Mouse (Mus musculus): ENCODE measurements at regions not wholly inside any gene's neighbourhood (a gene's known extent, or its start where the extent isn't known, plus 50 kb on each side); places are given as distances from the start of the nearest gene placed in this dataset.

DNA sequence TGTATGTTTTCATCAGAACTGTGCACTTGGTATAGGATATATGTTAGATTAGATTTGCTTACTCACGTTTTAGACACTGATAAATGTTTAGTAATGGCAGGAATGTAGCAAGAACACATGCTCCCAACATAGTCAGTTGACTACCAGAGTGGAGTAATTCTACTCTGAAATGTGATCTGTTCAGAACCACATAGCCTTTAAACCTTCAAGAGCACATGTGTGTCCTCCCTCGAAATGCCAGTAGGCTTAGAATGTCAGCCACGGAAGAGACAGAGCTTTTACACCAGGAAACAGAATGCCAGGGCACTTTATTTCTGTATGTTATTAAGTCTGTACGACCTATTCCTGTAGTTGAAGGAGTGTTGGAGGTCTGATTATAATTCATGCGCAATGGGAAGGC, 51.3 kb upstream of the Cd28 start:
- DNase-seq (ENCODE audit: low spot score): no peak

GRCm38 (mm10) chr1:60662301-60662986, 54.2 kb upstream of the Cd28 start:
- DNase-seq (ENCODE audit: low spot score): peak; percentile 21

GRCm38 (mm10) chr1:60661857-60662256, 54.7 kb upstream of the Cd28 start:
- no peak for DNase-seq (ENCODE audit: low spot score)

GRCm38 (mm10) chr1:60659604-60660003, 57.0 kb upstream of the Cd28 start:
- no peak for DNase-seq (ENCODE audit: low spot score)

DNA sequence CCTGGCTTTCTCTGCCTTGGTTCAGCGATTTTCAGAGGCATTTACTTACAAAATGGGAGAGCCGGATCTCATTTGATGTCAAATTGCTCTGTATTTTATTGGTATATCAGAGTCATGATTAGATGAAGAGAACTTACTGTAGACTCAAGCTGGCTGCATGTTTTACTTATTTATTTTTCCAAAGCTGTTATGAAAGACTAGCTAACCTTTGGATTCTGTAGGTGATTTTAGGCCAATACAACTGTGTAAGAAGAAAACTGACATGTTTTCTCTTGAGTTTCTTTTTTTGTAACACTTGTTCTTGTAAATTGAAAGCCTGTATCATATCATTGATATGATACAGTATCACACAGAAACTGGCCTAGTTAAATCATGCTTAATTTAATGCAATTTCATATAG, 57.6 kb upstream of the Cd28 start:
- no peak for DNase-seq (ENCODE audit: low spot score)

DNA sequence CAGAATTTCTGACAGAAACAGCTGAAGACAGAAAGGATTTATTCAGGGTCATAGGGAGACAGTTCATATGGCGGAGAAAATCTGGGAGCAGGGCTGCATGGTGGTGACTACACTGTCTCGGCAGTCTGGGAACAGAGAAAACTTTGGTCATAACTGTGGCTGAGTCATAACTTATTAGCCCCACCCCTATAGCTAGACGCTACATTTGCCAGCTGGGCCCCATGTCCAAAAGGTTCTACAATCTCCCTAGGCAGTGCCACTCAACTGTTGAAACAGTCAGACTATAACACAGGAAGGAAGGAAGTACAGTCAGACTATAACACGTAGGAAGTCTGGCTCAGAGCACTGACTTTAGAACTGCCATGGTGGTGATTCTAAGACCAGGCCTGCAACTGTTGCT, 58.2 kb upstream of the Cd28 start:
- no peak for DNase-seq (ENCODE audit: low spot score)

- DNase-seq (ENCODE audit: low spot score): no peak
Measured at GRCm38 (mm10) chr1:60657511-60657910, 59.1 kb upstream of the Cd28 start.

GRCm38 (mm10) chr1:60656976-60657375, 59.6 kb upstream of the Cd28 start:
- DNase-seq (ENCODE audit: low spot score): no peak

- no peak for DNase-seq (ENCODE audit: low spot score)
Measured at GRCm38 (mm10) chr1:60655691-60656595, 60.7 kb upstream of the Cd28 start.

DNA sequence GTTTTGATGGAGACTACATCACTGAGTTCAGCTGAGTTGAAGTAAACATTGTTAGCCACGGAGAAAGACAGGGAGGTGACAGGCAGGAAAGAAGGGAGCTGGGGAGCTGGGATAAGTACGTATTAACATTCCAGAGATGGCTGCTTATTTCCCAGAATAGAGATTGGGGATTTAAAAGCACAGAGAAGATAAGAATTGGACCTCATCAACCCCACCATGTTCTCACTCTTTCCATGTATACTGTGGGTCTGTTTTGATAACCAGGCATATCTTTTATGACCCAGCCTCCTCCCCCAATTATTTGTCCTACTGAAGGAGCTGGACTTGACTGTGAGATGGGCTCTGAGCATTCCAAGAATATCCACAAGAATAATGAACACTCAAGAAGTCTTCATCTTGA, 61.4 kb upstream of the Cd28 start:
- no peak for DNase-seq (ENCODE audit: low spot score)

- DNase-seq (ENCODE audit: low spot score): no peak
Measured at GRCm38 (mm10) chr1:60652570-60653011, 64.0 kb upstream of the Cd28 start.

- no peak for DNase-seq (ENCODE audit: low spot score)
Measured at GRCm38 (mm10) chr1:60650158-60650557, 66.4 kb upstream of the Cd28 start.

DNA sequence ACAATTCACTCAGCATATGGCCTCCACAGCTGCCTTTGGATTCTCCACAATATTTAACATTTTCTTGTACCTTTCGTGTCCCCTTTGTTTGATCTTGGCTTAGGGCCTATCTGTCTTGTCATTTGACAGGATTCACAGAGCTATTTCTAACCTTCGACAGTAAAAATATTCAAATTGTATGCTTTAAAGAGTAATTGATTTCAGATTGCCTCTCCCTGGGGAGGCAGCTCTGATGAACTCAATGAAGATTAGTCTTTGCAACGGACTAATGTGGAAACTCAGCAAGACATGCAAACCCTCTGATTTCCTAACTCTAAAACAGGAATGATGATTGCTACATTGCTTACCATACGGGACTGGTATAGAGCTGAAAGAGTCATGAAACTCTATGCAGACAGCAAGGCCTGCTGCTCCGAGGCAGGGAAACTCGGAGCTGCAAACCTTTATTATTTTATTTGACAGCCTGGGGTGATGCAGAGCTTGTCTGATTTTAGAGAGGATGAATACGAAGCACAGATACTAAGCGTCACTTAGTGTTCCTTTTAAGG, 67.2 kb upstream of the Cd28 start:
- DNase-seq (ENCODE audit: low spot score): no peak

DNA sequence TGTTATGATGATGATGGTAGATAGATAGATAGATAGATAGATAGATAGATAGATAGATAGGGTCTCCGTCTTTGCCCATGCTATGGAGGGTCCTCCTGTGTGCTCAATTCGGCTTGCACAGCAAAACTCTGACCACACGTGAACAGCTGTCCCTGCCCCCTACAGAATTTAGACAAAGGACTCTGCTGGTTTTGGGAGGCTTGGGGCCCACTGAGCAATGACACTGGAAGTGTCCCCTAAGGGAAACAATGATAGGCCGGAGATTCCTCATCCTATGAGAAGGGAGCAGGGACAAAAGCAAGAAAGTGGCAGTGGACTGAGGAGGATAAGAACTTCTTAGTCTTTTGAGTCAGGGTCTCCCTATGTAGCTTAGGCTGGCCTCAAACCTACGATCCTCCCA, 69.8 kb upstream of the Cd28 start:
- no peak for DNase-seq (ENCODE audit: low spot score)

DNA sequence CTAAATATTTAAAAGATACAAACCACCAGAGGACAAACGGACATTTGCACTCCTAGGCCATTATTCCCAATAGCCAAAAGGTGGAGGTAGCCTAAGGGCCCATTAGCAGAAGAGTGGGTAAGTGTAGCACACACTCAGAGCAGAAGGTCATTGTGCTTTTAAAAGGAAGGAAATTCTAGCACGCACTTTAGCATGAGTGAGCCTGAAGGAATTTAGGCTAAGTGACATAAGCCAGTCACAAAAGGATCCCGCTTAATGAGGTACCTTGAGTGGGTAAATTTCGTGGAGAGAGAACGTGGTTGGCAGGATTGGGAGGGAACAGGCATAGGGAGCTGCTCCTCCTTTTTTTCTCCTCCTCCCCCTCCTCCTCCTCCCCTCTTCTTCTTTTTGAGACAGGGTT, 70.4 kb upstream of the Cd28 start:
- DNase-seq (ENCODE audit: low spot score): no peak

DNA sequence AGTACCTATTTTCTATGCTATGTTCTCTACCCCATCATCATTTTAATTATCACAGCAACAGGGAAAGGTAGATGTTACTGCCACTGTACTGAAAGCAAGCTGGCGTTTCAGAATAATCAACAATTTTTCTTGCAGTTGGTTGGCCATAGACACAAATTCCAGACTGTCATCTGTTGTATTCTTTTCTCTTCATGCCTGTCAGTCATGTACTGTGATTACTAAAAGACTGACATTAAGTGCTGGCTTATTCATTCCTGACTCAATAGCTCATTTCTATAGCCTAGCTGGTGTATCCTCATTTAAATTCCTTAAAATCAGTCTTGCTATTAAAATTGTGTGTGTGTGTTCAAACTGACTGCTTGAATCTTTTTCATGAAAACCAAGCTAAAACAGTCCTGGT, 71.4 kb upstream of the Cd28 start:
- DNase-seq (ENCODE audit: low spot score): no peak

- no peak for DNase-seq (ENCODE audit: low spot score)
Measured at GRCm38 (mm10) chr1:60642761-60643160, 73.8 kb upstream of the Cd28 start.

DNA sequence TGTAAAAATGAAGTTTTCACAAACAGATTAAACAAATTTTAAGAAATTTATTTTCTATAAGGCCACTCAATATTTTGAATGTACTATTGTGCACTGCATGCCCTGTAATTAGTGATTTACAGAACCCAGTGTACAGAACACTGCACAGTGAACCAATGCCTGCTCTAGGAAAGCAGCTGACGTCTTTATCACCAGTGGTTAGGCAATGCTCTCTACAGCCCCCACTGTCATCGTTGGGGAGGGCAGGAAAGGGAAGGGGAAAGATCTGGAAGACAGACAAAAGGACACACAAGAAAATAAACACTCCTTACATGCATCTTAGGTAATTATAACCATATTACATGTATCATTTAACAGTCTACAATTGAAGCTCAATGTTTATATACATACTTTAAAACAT, 74.4 kb upstream of the Cd28 start:
- no peak for DNase-seq (ENCODE audit: low spot score)

- no peak for DNase-seq (ENCODE audit: low spot score)
Measured at GRCm38 (mm10) chr1:60641324-60641764, 74.4 kb upstream of the Raph1 start.

- DNase-seq (ENCODE audit: low spot score): no peak
Measured at GRCm38 (mm10) chr1:60639536-60639935, 72.6 kb upstream of the Raph1 start.

DNA sequence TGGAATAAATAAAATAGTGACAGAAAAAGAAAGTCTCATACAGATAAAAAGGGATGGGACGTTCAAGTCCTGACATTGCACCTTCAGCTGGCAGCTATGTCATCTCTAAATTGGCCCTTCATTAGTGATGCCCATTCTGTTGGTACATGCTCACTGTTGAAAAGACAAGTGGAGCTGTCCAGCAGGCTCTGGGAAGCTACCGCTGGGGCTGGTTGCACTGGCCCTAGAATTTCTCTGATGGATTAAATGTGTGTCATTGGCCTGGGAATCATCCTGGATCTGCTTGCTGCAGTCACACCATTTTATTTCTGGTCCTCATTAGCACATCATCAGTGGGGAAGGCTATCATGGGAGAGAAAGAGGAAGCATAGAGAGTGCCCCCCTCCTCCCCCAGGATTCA, 72.2 kb upstream of the Raph1 start:
- DNase-seq (ENCODE audit: low spot score): no peak

DNA sequence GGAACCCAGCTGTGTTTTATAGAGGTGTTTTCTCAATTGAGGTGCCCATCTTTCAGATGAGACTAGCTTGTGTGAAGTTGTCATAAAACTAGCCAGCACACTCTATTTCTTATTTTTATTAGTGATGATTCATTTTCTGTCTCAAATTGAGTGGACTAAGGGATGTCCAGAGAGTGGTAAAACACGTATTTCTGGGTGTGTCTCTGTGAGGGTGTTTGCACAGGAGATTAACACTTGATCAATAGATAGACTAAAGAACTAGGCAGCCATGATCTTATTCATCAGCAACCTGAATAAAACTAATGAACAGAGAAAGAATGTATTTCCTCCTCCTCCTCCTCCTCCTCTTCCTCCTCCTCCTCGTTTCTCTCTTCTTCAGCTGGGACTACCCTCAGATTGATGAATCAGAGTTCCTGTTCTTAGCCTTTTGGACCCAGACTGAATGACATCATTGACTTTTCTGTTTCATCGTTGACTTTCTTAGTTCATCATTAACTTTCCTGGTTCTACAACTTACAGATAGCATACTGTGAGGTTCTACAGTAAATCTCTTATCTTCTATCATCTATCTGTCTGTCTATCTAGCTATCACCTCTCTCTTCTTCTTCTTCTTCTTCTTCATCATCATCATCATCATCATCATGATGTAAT, 70.0 kb upstream of the Raph1 start:
- no peak for DNase-seq (ENCODE audit: low spot score)
